Mouse (Mus musculus): ENCODE measurements at regions not wholly inside any gene's neighbourhood (a gene's known extent, or its start where the extent isn't known, plus 50 kb on each side); places are given as distances from the start of the nearest gene placed in this dataset.

- no peak for DNase-seq (ENCODE audit: low spot score in 2 of 2)
Measured at GRCm38 (mm10) chr4:127421927-127422450, 64.0 kb upstream of the Gjb5 start.

- no peak for DNase-seq (ENCODE audit: low spot score in 2 of 2)
Measured at GRCm38 (mm10) chr4:127421129-127421528, 63.1 kb upstream of the Gjb5 start.

- no peak for DNase-seq (ENCODE audit: low spot score in 2 of 2)
Measured at GRCm38 (mm10) chr4:127419786-127420120, 61.8 kb upstream of the Gjb5 start.

GRCm38 (mm10) chr4:127419062-127419785, 61.2 kb upstream of the Gjb5 start:
- DNase-seq (ENCODE audit: low spot score in 2 of 2), result peak in 1 of 2 experiments; percentile 82

- DNase-seq (ENCODE audit: low spot score in 2 of 2), result peak in 1 of 2 experiments; percentile 61
Measured at GRCm38 (mm10) chr4:127416906-127417305, 58.9 kb upstream of the Gjb5 start.

- DNase-seq (ENCODE audit: low spot score in 2 of 2), result no peak
Measured at GRCm38 (mm10) chr4:127413997-127414964, 56.3 kb upstream of the Gjb5 start.
